23 mouse cellular contexts compared by ENCODE assay signal in genomic region chr10:61324717-61325116, GRCm38 (mm10). TPM values are rescaled to one million over a fixed set of nuclear protein-coding genes. Genes with fewer than 3 reads are reported as not detected.
A peak's percentile ranks its signal among the peaks of the same experiment; 100 is the strongest.
DNase-seq lines count a peak whose midpoint lies in the region; ATAC-seq lines count a peak whose summit lies in the region.
"Had no signal": no experiment of that assay in that cellular context is flagged by ENCODE, and none has a peak within 500 bp of the region (broad histone marks: within the 10 kb centered on the region; RNA-seq: fewer than 3 reads in every experiment).

No protein-coding gene starts in this region.

- no peak for DNase-seq in limb, embryonic 10.5 days (ENCODE audit: low spot score)
- peak; percentile 56 for DNase-seq in gastrocnemius, postnatal 25 days
- peak; percentile 73 to 74 for DNase-seq in heart, postnatal 10 days
- peak; percentile 28 for DNase-seq in lung, postnatal 36 days
- no peak for DNase-seq in kidney, adult 9 months
- DNase-seq: cerebellum, adult 18-20 months; cerebellum, postnatal 36 days; kidney, postnatal 4 days; layer of hippocampus, adult 9-11 months; right cerebral cortex, postnatal 4 days; thymus, adult 18-20 months had no signal

- H3K9ac ChIP-seq in limb, embryonic 12.5 days (replicated peaks): no peak overlapping the region
- no peak overlapping the region for H3K9ac ChIP-seq in liver, embryonic 12.5 days
- H3K9ac ChIP-seq: forebrain, embryonic 13.5 days; hindbrain, embryonic 15.5 days; intestine, embryonic 15.5 days; kidney, embryonic 15.5 days; liver, embryonic 15.5 days; neural tube, embryonic 12.5 days had no signal

- no peak overlapping the region for H3K4me3 ChIP-seq in limb, embryonic 12.5 days (replicated peaks)
- H3K4me3 ChIP-seq in limb, embryonic 10.5 days: no peak overlapping the region
- H3K4me3 ChIP-seq in liver, embryonic 12.5 days: no peak overlapping the region
- H3K4me3 ChIP-seq: forebrain, embryonic 13.5 days; hindbrain, embryonic 15.5 days; intestine, embryonic 15.5 days; kidney, embryonic 15.5 days; left cerebral cortex, adult 2 months; liver, embryonic 15.5 days; midbrain, embryonic 10.5 days; neural tube, embryonic 12.5 days had no signal

- ATAC-seq in limb, embryonic 12.5 days (ENCODE audit: insufficient number of reproducible peaks, insufficient read depth, low FRiP score, low TSS enrichment, low read depth): 0 out of 2 replicates have a peak, but pooled peaks have one; percentile 32
- no peak for ATAC-seq in liver, embryonic 12.5 days
- ATAC-seq: forebrain, embryonic 13.5 days; intestine, embryonic 15.5 days had no signal

- H3K4me1 ChIP-seq in limb, embryonic 12.5 days (replicated peaks): peaks cover 21% of the 10 kb centered on the region
- H3K4me1 ChIP-seq in limb, embryonic 10.5 days: peaks cover 23% of the 10 kb centered on the region
- no peaks in the 10 kb centered on the region for H3K4me1 ChIP-seq in liver, embryonic 12.5 days
- H3K4me1 ChIP-seq: liver, embryonic 15.5 days had no signal

- intact Hi-C loops in heart, postnatal 10 days (cut with DNase I): loop anchor here (5.0 kb wide), 1 partner anchor 47 kb away; no protein-coding TSS in a partner anchor

- no peaks in the 10 kb centered on the region for H3K9me3 ChIP-seq in limb, embryonic 12.5 days
- 0 out of 2 replicates have a peak, but pooled peaks cover 2% of the 10 kb centered on the region for H3K9me3 ChIP-seq in limb, embryonic 10.5 days (replicated peaks)
- H3K9me3 ChIP-seq in liver, embryonic 12.5 days (replicated peaks): no peaks in the 10 kb centered on the region
- H3K9me3 ChIP-seq: forebrain, embryonic 13.5 days; hindbrain, embryonic 15.5 days; intestine, embryonic 15.5 days; kidney, embryonic 15.5 days; liver, embryonic 15.5 days; midbrain, embryonic 10.5 days; neural tube, embryonic 12.5 days had no signal

- 79% methylated on average over 8 of the region's 8 CpGs for WGBS in limb, embryonic 12.5 days
- WGBS in limb, embryonic 10.5 days: 73% methylated on average over 8 of the region's 8 CpGs
- 66% methylated on average over 8 of the region's 8 CpGs for WGBS in liver, embryonic 12.5 days (ENCODE audit: insufficient replicate concordance)

- no peaks in the 10 kb centered on the region for H3K27me3 ChIP-seq in limb, embryonic 12.5 days
- H3K27me3 ChIP-seq in limb, embryonic 10.5 days (ENCODE audit: low read depth, poor library complexity, severe bottlenecking): no peaks in the 10 kb centered on the region
- H3K27me3 ChIP-seq in liver, embryonic 12.5 days (replicated peaks): no peaks in the 10 kb centered on the region
- H3K27me3 ChIP-seq: forebrain, embryonic 13.5 days; hindbrain, embryonic 15.5 days; intestine, embryonic 15.5 days; kidney, embryonic 15.5 days; liver, embryonic 15.5 days; neural tube, embryonic 12.5 days had no signal

- no peak overlapping the region for H3K27ac ChIP-seq in limb, embryonic 12.5 days
- H3K27ac ChIP-seq in limb, embryonic 10.5 days: no peak overlapping the region
- H3K27ac ChIP-seq in liver, embryonic 12.5 days: no peak overlapping the region
- H3K27ac ChIP-seq: forebrain, embryonic 13.5 days; hindbrain, embryonic 15.5 days; intestine, embryonic 15.5 days; kidney, embryonic 15.5 days; left cerebral cortex, adult 2 months; liver, embryonic 15.5 days; macrophage; midbrain, embryonic 10.5 days; neural tube, embryonic 12.5 days had no signal

- H3K4me2 ChIP-seq in limb, embryonic 12.5 days: no peak overlapping the region
- H3K4me2 ChIP-seq in liver, embryonic 12.5 days: no peak overlapping the region
- H3K4me2 ChIP-seq: forebrain, embryonic 13.5 days; hindbrain, embryonic 15.5 days; intestine, embryonic 15.5 days; kidney, embryonic 15.5 days; liver, embryonic 15.5 days; neural tube, embryonic 12.5 days had no signal

- H3K36me3 ChIP-seq in limb, embryonic 12.5 days: peaks cover 23% of the 10 kb centered on the region
- peaks cover 36% of the 10 kb centered on the region for H3K36me3 ChIP-seq in limb, embryonic 10.5 days
- H3K36me3 ChIP-seq in liver, embryonic 12.5 days: peaks cover 32% of the 10 kb centered on the region
- H3K36me3 ChIP-seq: intestine, embryonic 15.5 days had no signal

RNA-seq across cellular contexts. Expression of gene Prf1, which starts 27.1 kb away (rescaled TPM):
- polyA plus RNA-seq in limb, embryonic 12.5 days (2016; fragmentation: Nextera tagmentation; extraction: Ambion mirVana): not detected in 2 replicates
- polyA plus RNA-seq in limb, embryonic 10.5 days (2016; fragmentation: Nextera tagmentation; extraction: Ambion mirVana): not detected in 2 replicates
- not detected for total RNA-seq in gastrocnemius, postnatal 25 days (2021)
- not detected for total RNA-seq in heart, postnatal 10 days (2021)
- not detected in 2 replicates for polyA plus RNA-seq in liver, embryonic 12.5 days (2016; fragmentation: Nextera tagmentation; extraction: Ambion mirVana)
- total RNA-seq: left cerebral cortex, adult 2 months had no signal
- polyA plus RNA-seq: forebrain, embryonic 13.5 days; hindbrain, embryonic 15.5 days; intestine, embryonic 15.5 days; kidney, embryonic 15.5 days; limb, embryonic 14.5 days; macrophage; midbrain, embryonic 10.5 days; neural tube, embryonic 12.5 days had no signal

RNA-seq across cellular contexts. Expression of gene Adamts14, which starts 51.5 kb away (rescaled TPM):
- polyA plus RNA-seq in limb, embryonic 12.5 days (2016; fragmentation: Nextera tagmentation; extraction: Ambion mirVana): 0.85 and 1.2 TPM in 2 replicates
- 0.46 and 0.48 TPM in 2 replicates for polyA plus RNA-seq in limb, embryonic 10.5 days (2016; fragmentation: Nextera tagmentation; extraction: Ambion mirVana)
- 1 to 10 TPM; 2.1 to 2.4 TPM for total RNA-seq in gastrocnemius, postnatal 25 days (2021)
- 1 to 10 TPM; 4.9 to 7.1 TPM for total RNA-seq in heart, postnatal 10 days (2021)
- 0.27 and 0.38 TPM in 2 replicates for polyA plus RNA-seq in liver, embryonic 12.5 days (2016; fragmentation: Nextera tagmentation; extraction: Ambion mirVana)

RNA-seq across cellular contexts. Expression of gene Pald1, which starts 58.6 kb away (rescaled TPM):
- polyA plus RNA-seq in limb, embryonic 12.5 days (2016; fragmentation: Nextera tagmentation; extraction: Ambion mirVana): 25.3 and 25.8 TPM in 2 replicates
- 26.2 and 28.1 TPM in 2 replicates for polyA plus RNA-seq in limb, embryonic 10.5 days (2016; fragmentation: Nextera tagmentation; extraction: Ambion mirVana)
- total RNA-seq in gastrocnemius, postnatal 25 days (2021): 1 to 10 TPM; 3.8 to 9.8 TPM
- total RNA-seq in heart, postnatal 10 days (2021): 10 to 100 TPM; 43.3 to 44.7 TPM
- polyA plus RNA-seq in liver, embryonic 12.5 days (2016; fragmentation: Nextera tagmentation; extraction: Ambion mirVana): 12.1 and 12.4 TPM in 2 replicates

Comparison
In these comparisons a context has a peak if more than half of its experiments do, and no peak if none do; other contexts are left out.
1. DNase-seq: peak in gastrocnemius, postnatal 25 days (single experiment), heart, postnatal 10 days (2 of 2) and lung, postnatal 36 days (single experiment); none in limb, embryonic 10.5 days (single experiment) and kidney, adult 9 months (single experiment).